Mouse (Mus musculus): Measurements from ENCODE around the gene Abt1. TPM values are rescaled to one million over a fixed set of nuclear protein-coding genes. Genes with fewer than 3 reads are reported as not detected.

The Abt1 gene
- polyA plus RNA-seq, 2 experiments, result 9.9 to 12.2 TPM

- Histone ChIP-seq H3K4me2 (replicated peaks; ENCODE audit: low read depth, low read length, severe bottlenecking) (peak overlapping the region; percentile 43), H3K36me3 (ENCODE audit: control insufficient read depth, insufficient read depth, low read length) (no peaks in the 10 kb centered on the region), H3K27ac (replicated peaks; ENCODE audit: low read depth, low read length) (0 out of 2 replicates have a peak overlapping the region, but pooled peaks have one; percentile 45), H3K4me3 (replicated peaks; ENCODE audit: low read length) (peak overlapping the region; percentile 49), H3K9ac (ENCODE audit: low read depth, low read length, severe bottlenecking) (no peak overlapping the region), H3K9me3 (ENCODE audit: control insufficient read depth, low read length) (no peaks in the 10 kb centered on the region), H3K4me1 (ENCODE audit: control insufficient read depth, insufficient read depth, low read length) (no peaks in the 10 kb centered on the region), H3K27me3 (ENCODE audit: control insufficient read depth, insufficient read depth, low read length) (no peaks in the 10 kb centered on the region)
- peak; percentile 75 for DNase-seq (ENCODE audit: low spot score)
- WGBS, result under 1% methylated on average over 7 of the region's 7 CpGs
- no peak for TF ChIP-seq POLR2A (IDR thresholded peaks at IDR 0.05; ENCODE audit: borderline replicate concordance, extremely low read depth, insufficient read depth, insufficient read length)
- ATAC-seq (ENCODE audit: low FRiP score, low read depth), result 0 out of 2 replicates have a peak, but pooled peaks have one; percentile 27
These were observed 14.9 kb upstream of the Abt1 start for GRCm38 (mm10) chr13:23438521-23438920.

DNA sequence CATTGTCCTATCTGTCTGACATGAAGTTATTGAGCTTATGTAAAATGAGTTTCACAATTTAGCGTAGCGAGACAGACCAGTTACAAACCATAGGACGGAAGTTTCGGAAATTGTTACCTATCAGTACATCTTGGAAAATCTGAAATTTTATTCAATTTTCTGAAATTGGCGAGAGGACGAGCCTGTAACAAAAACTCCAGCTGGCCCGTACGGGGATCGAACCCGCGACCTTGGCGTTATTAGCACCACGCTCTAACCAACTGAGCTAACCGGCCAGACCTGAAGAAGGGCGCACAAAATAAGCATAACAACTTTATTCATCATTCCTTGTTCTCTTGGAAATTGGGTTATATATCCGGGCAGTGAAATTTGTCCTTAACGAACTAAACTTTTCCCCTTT lies 14.2 kb upstream of the Abt1 start:
- peak; percentile 86 for ATAC-seq (ENCODE audit: low FRiP score, low read depth)

GRCm38 (mm10) chr13:23436861-23437822 lies 13.5 kb upstream of the Abt1 start:
- DNase-seq (ENCODE audit: low spot score), result peak; percentile 73
- no peak for TF ChIP-seq POLR2A (IDR thresholded peaks at IDR 0.05; ENCODE audit: borderline replicate concordance, extremely low read depth, insufficient read depth, insufficient read length)
- Histone ChIP-seq H3K9ac (ENCODE audit: low read depth, low read length, severe bottlenecking) (peak overlapping the region; percentile 47), H3K27ac (replicated peaks; ENCODE audit: low read depth, low read length) (peak overlapping the region; percentile 45), H3K9me3 (ENCODE audit: control insufficient read depth, low read length) (no peaks in the 10 kb centered on the region), H3K36me3 (ENCODE audit: control insufficient read depth, insufficient read depth, low read length) (no peaks in the 10 kb centered on the region), H3K4me2 (replicated peaks; ENCODE audit: low read depth, low read length, severe bottlenecking) (peak overlapping the region; percentile 43), H3K4me3 (replicated peaks; ENCODE audit: low read length) (peak overlapping the region; percentile 49), H3K27me3 (ENCODE audit: control insufficient read depth, insufficient read depth, low read length) (no peaks in the 10 kb centered on the region), H3K4me1 (ENCODE audit: control insufficient read depth, insufficient read depth, low read length) (no peaks in the 10 kb centered on the region)
- ATAC-seq (ENCODE audit: low FRiP score, low read depth), result peak; percentile 23; the same call in 1 of the 2 replicates
- 1% methylated on average over 32 of the region's 32 CpGs for WGBS

More for the DNA sequence above, 14.2 kb upstream of the Abt1 start:
- Histone ChIP-seq H3K9me3 (ENCODE audit: control insufficient read depth, low read length) (no peaks in the 10 kb centered on the region), H3K27me3 (ENCODE audit: control insufficient read depth, insufficient read depth, low read length) (no peaks in the 10 kb centered on the region), H3K9ac (ENCODE audit: low read depth, low read length, severe bottlenecking) (peak overlapping the region; percentile 47), H3K4me3 (replicated peaks; ENCODE audit: low read length) (peak overlapping the region; percentile 49), H3K27ac (replicated peaks; ENCODE audit: low read depth, low read length) (peak overlapping the region; percentile 45; the same call in 1 of the 2 replicates), H3K4me1 (ENCODE audit: control insufficient read depth, insufficient read depth, low read length) (no peaks in the 10 kb centered on the region), H3K36me3 (ENCODE audit: control insufficient read depth, insufficient read depth, low read length) (no peaks in the 10 kb centered on the region), H3K4me2 (replicated peaks; ENCODE audit: low read depth, low read length, severe bottlenecking) (peak overlapping the region; percentile 43)
- under 1% methylated on average over 17 of the region's 17 CpGs for WGBS
- peak; percentile 93 for DNase-seq (ENCODE audit: low spot score)
- no peak for TF ChIP-seq POLR2A (IDR thresholded peaks at IDR 0.05; ENCODE audit: borderline replicate concordance, extremely low read depth, insufficient read depth, insufficient read length)

DNA sequence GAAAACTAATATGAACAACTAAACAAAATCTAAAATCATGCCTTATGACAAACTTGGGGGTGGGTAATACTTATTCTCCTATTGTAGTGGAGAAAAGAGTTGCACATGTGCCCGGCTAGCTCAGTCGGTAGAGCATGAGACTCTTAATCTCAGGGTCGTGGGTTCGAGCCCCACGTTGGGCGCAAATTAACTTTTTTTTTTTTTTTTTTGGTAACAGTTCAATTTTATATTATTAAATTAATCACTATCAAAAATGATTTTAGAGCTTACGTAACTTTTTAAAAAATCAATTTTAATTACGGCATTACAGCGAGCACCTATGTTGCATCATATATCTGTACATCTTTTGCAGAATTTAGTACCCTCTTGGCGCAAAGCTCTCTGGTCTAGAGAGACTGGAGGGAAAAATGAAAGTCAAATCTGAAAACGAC lies 12.6 kb upstream of the Abt1 start:
- DNase-seq (ENCODE audit: low spot score) (peak; percentile 71), ATAC-seq (ENCODE audit: low FRiP score, low read depth) (no peak)
- Histone ChIP-seq H3K4me3 (replicated peaks; ENCODE audit: low read length) (peak overlapping the region; percentile 34), H3K9ac (ENCODE audit: low read depth, low read length, severe bottlenecking) (no peak overlapping the region), H3K4me1 (ENCODE audit: control insufficient read depth, insufficient read depth, low read length) (no peaks in the 10 kb centered on the region), H3K4me2 (replicated peaks; ENCODE audit: low read depth, low read length, severe bottlenecking) (peak overlapping the region; percentile 55), H3K27ac (replicated peaks; ENCODE audit: low read depth, low read length) (no peak overlapping the region), H3K36me3 (ENCODE audit: control insufficient read depth, insufficient read depth, low read length) (no peaks in the 10 kb centered on the region), H3K27me3 (ENCODE audit: control insufficient read depth, insufficient read depth, low read length) (no peaks in the 10 kb centered on the region), H3K9me3 (ENCODE audit: control insufficient read depth, low read length) (no peaks in the 10 kb centered on the region)
- no peak for TF ChIP-seq POLR2A (IDR thresholded peaks at IDR 0.05; ENCODE audit: borderline replicate concordance, extremely low read depth, insufficient read depth, insufficient read length)
- 1% methylated on average over 11 of the region's 11 CpGs for WGBS

DNA sequence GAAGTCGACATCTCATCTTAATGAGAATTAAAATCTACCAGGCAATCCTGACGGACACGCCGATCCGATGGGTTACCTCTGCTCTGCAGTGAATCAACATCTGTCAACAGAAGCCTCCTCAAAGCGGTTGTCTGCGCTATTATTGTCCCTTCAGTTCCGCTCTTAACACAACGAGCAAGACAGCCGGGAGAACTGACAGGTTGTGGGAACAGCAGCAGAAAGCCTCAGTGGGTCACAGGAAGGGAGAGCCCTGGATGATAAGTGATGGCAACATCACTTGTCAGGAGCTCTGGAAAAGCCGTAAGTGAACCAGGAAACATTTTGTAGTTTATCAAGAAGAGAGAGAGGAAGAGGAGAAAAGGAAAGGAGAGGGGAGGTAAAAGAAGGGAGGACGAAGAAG lies 12.0 kb upstream of the Abt1 start:
- DNase-seq (ENCODE audit: low spot score) (no peak), ATAC-seq (ENCODE audit: low FRiP score, low read depth) (no peak)

More for the DNA sequence above, 12.0 kb upstream of the Abt1 start:
- Histone ChIP-seq H3K36me3 (ENCODE audit: control insufficient read depth, insufficient read depth, low read length) (no peaks in the 10 kb centered on the region), H3K27ac (replicated peaks; ENCODE audit: low read depth, low read length) (no peak overlapping the region), H3K4me3 (replicated peaks; ENCODE audit: low read length) (peak overlapping the region; percentile 34), H3K4me1 (ENCODE audit: control insufficient read depth, insufficient read depth, low read length) (no peaks in the 10 kb centered on the region), H3K27me3 (ENCODE audit: control insufficient read depth, insufficient read depth, low read length) (no peaks in the 10 kb centered on the region), H3K9ac (ENCODE audit: low read depth, low read length, severe bottlenecking) (peak overlapping the region; percentile 40), H3K9me3 (ENCODE audit: control insufficient read depth, low read length) (no peaks in the 10 kb centered on the region), H3K4me2 (replicated peaks; ENCODE audit: low read depth, low read length, severe bottlenecking) (peak overlapping the region; percentile 55)
- WGBS, result 2% methylated on average over 12 of the region's 12 CpGs
- TF ChIP-seq POLR2A (IDR thresholded peaks at IDR 0.05; ENCODE audit: borderline replicate concordance, extremely low read depth, insufficient read depth, insufficient read length), result no peak
